Mouse (Mus musculus) gastrocnemius, postnatal 10 days (tissue): Measurements from ENCODE around the gene Mfn2. TPM values are rescaled to one million over a fixed set of nuclear protein-coding genes. Genes with fewer than 3 reads are reported as not detected.

ENCODE experiments used
- DNase-seq: peaks from one replicate; pipeline ENCODE4 v3.0.0; 2021; ENCODE audit warnings: mixed read lengths
- long read RNA-seq, 2 experiments: library from polyadenylated mRNA; stranded (forward); transcript quantifications; one replicate each; pipeline ENCODE4 v2.0.0; 2021
- total RNA-seq, 2 experiments: library from RNA; stranded (reverse); gene quantifications; 2 replicates each; pipeline ENCODE4 v1.2.3; 2021

The Mfn2 gene
- 100 to 1,000 TPM; 254 to 282 TPM for total RNA-seq
- long read RNA-seq, experiment 1, full-length matches to known transcripts = 570 of 937 reads
- long read RNA-seq, experiment 1, partial matches to known transcripts = 90 of 937 reads
- long read RNA-seq, experiment 1, other reads (novel, unspliced or antisense) = 277 of 937 reads
- long read RNA-seq, experiment 2, full-length matches to known transcripts = 570 of 904 reads
- long read RNA-seq, experiment 2, partial matches to known transcripts = 132 of 904 reads
- long read RNA-seq, experiment 2, other reads (novel, unspliced or antisense) = 202 of 904 reads

DNA sequence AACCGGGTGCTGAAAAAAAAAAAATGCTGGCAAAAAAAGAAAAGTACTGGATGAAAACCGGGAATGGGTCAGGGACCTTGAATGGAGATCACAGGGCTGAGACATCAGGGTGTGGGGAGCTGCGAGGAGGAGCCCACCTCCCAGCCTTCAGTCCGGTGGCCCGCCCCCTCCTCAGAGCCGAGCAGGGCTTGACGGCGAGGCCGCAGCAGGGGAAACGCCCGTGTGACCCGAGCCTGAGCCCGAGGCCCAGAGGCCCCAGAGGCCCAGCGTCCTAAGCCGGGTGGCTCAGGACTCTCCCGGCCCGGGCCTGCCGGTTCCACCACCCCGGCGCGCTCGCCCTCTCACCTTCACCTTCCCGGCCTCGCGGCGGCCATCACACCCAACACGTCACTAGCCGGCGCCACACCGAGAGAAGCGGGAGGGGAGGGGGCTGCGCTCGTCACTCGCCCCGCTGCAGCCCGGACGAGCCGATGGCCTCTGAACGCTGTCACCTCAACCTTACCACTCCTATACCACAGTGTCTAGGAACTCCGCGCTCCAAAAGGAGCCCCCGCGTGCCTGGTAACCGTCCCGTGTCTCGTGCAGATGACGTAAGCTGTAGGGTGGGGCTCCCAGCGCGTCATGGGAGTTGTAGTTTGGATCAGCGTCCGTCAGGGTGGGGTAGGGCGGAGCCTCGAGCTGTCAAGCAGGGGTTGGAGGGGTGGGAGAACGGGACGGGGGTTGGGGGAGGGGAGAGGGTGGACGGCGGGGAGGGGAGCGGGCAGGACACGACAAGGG lies at the start of gene Mfn2:
Gene Mfn2, minus strand, starts transcription at position 392 of the 777 bp plus-strand sequence.
- peak; percentile 81 for DNase-seq

DNA sequence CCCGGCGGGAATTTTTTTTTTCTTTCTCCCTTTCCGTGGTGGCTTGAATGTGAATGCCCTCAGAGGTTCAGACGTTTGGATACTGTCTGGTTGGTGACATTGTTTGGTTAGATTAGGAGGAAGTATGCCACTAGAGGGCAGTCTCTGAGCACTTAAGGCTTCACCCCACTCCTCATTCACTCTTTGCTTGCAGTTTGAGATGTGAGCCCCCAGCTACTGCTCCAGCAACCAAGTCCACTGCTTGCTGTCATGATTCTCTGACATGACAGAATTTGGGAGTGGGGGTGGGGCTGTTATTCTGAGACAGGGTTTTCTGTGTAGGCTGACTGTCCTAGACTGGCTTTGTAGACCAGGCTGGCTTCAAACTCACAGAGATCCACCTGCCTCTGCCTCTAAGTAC lies 49.1 kb upstream of the Mfn2 start:
- DNase-seq = no peak

DNA sequence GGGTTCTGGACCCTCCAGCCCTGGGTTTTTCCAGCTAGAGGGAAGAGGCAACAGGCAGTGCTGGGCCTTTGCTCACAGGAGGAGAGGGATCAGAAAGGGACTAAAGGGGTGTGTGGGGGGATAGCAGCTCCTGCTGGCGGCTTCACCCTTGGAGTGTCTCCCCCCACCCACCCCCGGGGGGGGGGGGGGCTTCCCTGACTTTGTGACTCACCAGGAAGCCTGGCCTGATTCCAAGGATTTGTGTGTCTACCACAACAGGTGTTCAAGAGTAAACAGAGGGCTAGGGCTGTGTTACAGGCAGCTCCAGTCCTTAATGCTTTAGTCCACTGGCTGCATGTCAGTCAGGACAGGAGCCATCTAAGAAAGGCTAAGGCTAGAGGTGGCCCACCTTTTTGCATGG lies 43.0 kb upstream of the Mfn2 start:
- no peak for DNase-seq

DNA sequence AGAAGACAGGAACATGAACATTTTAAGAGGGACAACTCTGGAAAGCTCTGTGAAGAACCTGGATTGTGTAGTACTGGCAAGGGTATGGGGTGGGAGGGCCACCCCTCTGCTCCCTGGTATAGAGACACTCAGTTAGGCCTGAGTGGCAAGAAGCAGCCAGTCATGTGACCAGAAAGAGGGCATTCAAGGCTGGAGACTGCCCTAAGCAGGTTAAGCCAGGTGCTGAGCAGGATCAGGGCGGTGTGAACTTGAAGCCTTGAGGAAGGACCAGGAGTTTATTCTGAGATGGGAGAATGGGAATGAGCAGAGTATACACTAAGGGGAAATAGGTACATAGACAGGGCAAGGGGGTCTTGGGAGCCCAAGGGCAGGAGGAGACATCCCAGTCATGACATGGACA lies 38.5 kb upstream of the Mfn2 start:
- no peak for DNase-seq

DNA sequence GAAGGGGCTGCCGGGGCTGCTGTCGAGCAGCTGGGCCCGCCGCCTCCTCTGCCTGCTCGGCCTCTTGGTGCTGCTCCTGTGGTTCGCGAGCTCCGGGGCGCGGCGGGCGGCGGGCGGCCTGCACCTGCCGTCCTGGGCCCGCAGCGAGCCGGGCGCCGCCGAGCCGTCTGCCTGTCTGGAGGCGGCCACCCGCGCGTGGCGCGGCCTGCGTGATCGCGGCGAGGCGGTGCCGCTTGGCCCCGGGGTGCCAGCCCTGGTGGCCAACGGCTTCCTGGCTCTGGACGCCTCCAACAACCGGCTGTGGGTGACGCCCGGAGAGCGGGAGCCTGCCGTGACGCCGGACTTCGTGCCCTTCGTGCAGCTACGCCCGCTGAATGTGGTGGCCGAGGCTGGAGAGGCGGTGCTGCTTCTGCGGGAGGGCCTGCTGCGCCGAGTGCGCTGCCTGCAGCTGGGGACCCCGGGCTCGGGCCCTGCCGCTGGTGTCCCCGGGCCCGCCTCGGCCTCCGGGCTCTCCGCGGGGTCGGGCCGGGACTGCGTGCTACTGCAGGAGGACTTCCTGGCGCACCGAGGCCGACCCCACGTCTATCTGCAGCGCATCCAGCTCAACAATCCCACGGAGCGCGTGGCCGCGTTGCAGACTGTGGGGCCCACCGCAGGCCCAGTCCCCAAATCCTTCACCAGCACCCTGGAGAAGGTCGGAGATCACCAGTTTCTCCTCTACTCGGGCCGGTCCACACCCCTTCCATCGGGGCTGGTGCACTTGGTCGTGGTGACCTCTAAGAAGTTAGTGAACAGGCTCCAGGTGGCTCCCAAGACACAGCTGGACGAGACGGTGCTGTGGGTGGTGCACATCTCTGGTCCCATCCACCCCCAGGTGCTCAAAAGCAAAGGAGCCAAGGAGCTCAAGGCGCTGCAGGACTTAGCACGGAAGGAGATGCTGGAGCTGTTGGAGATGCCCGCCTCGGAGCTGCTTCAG lies 36.8 kb upstream of the Mfn2 start:
- peak; percentile 41 for DNase-seq

DNA sequence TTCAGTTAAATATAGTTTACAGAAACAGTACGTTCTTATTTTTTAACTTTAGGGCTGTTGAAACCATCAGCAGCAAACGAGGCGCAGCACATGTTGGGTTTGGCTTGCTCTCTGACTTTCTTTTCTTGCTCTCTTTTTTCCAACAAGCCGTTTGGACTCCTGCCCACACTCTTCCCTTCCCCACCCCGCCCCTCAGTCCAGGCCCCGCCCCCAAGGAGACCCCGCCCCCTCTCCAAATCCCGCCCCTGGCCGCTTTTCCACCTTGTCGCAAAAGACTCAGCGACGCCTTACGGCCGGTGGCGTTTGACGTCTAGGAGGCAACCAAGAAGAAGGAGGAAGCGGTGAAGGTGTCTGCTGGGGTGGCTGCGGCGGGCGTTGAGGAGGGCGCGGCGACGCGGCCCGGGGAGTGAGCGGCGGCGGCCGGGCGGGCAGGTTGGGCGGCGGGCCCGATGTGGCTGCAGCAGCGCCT lies 36.1 kb upstream of the Mfn2 start, which contains the start of gene 2510039O18Rik:
Gene 2510039O18Rik, plus strand, starts transcription at position 320 of the 469 bp plus-strand sequence.
- peak; percentile 90 for DNase-seq

DNA sequence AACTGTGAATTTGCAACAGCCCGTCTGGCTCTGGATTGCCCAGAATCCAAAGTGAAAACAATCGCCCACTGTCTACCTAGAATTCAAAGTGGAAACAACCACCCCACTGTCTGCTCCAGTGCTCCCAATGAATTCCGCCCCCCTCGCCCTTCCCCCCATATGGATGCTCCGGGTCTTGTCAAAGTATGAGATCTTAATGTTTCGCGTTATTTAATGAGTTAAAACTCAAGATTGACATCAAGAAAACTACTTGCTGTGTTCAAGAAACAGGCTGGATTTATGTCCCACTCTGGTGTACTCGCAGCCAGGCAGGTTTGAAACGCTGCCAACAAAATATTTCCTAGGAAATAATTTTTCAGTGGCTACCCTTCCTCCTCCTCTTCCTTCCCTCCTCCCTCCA lies 35.6 kb upstream of the Mfn2 start:
- no peak for DNase-seq

DNA sequence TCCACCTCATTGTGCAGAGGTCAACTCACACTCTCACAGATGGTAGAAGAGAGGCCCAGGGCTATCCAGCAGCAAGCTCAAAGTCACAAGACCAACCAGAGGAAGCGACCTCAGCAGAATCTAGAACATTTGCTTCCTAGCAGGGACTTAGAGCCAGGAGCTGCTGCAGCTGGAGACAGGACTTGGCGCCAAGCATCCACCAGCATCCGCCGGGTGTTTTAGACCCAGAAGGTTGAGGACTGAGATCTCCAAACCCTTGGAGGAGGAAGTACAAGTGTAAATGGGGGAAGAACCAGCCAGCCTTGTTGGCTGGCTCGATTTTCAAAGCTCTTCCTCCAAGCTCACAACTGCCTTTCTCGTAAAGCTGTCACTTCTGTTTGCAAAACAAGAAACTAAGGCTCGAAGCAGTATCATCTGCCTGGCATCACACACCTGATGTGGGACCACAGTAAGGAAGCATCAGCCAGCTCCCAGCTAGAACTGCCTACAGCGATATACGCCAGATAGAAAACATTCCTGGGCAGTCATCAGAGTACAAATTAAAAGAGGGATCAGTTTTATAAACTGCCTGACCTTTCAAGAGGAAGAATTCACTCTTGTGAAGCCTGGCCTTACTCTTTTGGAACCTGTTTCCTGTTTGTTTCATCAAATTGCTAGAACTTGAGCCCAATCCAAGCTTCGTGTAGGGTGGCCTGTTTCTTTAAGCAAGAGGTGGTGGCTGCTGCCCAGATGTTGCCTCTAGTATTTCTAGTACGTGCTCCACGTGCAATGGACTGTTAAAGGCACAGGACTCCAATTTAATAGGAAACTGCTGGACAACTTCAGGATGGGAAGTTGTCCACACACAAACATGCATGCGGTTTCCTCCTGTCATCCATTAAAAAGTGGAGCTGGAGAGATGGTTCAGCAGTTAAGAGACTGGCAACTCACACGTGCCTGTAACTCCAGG lies 33.9 kb upstream of the Mfn2 start:
- peak; percentile 48 for DNase-seq

DNA sequence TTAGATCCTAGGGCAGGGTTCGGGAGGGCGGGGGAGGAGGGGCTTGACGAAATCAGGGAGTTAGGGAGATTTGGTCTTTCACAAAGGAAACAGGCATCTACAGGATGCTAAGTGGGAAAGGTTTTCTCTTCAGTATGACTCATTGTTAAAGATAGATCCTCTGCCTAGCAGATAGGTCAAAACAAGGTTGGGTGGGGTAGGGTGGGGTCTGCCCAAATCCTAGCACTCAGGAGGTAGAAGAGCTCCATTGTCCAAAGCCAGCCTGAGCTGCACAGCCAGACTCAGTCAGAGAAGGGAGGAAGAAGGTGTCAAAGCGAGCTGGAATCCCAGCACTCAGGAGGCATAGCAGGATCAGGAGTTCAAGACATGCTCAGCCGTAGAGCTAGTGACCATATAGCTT lies 33.0 kb upstream of the Mfn2 start:
- DNase-seq = no peak

DNA sequence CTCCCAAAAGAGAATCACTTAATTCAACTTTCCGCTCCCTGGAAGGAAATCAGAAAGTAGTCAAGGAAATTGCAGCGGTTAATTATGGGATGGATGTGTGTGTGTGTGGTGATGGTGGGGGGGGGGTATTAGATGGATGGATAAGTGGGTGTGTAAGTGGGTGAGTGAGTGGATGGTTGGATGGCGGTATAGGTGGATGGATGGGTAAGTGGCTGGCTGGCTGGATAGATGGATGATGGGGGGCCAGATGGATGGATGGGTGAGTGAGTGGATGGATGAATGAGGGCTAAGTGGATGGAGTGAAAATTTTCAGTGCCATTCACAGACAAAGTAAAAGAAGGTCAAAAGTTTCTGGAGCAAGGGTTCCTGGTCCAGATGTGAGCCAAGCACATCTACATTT lies 32.5 kb upstream of the Mfn2 start:
- DNase-seq = no peak

DNA sequence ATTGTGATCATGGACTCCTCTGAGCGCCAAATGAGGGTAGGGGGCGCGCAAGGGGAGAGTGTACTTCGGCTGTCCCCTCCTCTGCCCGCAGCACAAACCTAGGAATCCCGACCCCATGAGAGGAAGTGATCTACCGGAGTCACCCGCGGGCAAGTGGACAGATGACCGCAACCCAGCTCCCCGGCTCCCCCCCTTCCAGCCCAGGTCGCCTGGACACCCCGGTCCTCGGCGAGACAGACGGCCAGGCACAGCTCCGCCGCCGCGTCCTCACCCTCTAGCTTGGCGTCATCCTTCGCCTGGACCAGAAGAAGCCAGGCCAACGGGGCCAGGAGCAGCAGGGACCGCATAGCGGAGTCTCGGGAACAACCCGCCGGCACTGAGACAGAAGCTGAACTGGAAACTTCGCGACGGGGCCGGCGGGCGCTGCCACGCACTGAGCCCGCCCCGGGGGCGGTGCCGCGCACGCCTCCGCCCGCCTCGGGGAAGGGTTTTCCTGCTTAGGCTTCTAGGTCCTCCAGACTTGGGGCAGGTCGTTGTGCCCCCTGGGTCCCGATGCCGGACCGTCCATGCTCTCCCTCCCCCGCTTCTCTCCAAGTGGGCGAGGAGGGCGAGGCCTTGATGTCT lies 31.9 kb upstream of the Mfn2 start, which contains the start of gene Plod1:
Gene Plod1, minus strand, starts transcription at position 437 of the 624 bp plus-strand sequence.
- peak; percentile 88 for DNase-seq

DNA sequence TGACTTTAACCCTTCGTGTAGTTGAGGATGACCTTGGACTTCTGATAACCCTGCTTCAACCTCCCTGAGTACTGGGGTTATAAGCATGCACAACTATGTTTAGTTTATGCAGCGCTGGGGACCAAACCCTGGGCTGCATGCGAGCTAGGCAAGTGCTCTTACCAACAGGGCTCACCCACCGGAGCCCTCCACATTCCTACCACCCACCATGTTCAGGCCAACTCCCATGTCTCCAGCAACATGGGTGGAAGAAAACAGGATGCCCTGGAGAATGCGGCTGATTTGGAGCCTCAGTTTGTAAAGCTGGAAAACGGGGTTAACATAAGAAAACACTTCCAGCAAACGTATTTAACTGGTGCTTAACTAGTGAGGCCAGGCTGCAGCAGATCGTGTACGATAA lies 31.4 kb upstream of the Mfn2 start:
- DNase-seq = no peak

DNA sequence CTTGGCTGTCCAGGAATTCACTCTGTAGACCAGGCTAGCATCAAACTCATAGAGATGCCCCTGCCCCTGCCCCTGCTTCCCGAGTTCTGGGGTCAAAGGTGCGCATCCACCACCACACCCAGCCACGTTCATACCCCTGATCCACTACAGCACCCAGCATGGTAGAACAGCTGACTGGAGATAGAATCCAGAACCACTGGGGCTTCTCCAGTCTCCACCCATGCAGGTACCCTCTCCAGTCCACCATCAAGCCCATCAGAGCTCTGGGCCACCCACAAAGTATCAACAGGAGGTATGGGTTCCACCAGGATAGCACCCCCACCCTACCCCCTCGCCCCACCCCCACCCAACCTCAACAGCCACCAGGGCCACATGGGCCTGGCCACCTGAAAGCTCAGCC lies 30.1 kb upstream of the Mfn2 start:
- DNase-seq = no peak

DNA sequence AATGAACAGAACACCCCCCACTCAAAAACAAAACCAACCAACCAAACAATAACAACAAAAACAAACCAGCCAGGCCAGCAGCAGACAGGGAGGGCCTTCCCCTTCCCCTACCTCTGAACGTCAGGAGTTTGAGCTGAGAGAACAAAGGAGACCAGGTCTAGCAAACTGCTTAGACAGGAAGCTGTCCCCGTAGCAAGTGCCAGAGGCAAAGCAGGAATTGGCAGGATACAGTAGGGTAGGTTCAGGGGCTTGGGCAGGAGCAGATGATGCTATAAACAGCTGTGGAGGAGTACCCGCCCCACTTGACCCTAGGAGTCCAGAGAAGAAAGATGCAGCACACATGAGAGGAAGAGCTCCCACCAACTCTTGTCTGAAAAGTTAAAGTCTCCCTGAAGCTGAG lies 29.6 kb upstream of the Mfn2 start:
- no peak for DNase-seq

DNA sequence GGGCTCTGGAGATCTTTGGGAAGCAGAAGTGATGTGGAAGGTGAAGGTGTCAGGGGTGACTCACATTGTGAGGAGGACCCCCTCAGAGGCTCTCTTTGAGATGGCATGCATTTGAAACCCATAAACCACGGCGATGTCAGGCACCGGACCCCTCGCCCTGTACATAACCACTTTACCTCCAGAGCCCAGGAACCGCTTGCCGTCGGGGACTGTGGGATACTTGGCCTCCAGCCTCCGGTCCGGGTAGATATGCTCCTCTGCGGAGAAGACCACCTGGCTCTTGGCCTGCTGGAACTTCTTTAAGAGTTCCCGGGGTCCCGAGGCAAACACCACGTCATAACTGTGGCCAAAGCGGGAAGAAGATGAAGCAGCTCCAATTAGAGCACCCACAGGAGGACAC lies 26.4 kb upstream of the Mfn2 start:
- no peak for DNase-seq

DNA sequence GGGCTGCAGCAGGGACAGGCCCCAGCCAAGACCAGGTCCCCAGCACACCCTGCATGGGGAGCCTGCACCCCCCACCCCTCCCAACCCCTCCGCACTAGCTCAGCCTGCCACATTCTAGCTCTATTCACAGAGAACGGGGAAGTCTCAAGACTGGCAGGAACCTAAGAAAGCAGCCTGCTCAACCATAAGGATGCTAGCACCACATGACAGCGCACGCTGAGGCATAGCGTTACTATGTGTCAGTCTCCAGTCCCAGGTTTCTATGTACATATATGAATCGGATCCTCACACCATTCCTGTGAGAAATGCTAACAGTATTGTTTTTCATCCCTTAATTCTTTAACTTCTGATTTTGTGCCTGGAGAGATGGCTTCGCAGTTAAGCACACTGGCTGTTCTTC lies 24.0 kb upstream of the Mfn2 start:
- DNase-seq = no peak

DNA sequence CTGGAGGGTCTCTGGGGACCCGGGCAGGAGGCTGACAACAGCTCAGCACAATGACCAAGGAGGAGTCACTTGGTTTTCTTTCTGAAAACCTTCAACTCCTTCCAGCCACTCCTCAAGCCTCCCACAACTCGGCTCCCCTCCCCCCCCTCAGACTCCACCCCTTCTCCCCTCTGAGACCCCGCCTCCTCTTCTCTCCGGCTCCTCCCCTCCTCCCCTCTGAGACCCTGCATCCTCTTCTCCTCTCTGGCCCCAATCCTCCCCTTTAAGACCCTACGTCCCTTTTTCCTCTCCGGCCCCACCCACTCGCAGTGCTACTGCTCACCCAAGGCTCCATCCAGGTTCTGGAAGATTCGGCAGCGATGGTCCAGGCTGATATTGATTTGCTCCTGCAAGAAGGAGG lies 23.6 kb upstream of the Mfn2 start:
- DNase-seq = no peak

DNA sequence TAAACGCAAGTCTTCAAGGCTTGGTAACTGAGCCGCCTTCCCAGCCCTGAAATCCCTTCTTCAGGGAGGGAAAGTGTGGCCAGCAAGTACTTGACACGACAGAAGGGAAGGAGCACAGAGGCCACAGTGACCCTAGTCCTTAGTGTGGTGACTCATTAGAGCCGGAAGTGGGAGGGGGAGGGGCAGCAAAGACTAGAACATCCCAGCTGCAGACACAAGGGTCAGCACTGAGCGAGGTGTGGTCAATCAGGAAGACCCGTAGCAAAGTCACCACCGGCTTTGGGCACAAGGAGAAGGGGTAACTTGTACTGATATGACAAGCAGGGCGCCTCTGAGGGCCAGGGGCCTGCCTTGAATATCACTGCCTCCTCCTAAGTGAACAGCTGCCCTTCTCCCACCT lies 23.2 kb upstream of the Mfn2 start:
- DNase-seq = peak; percentile 44

DNA sequence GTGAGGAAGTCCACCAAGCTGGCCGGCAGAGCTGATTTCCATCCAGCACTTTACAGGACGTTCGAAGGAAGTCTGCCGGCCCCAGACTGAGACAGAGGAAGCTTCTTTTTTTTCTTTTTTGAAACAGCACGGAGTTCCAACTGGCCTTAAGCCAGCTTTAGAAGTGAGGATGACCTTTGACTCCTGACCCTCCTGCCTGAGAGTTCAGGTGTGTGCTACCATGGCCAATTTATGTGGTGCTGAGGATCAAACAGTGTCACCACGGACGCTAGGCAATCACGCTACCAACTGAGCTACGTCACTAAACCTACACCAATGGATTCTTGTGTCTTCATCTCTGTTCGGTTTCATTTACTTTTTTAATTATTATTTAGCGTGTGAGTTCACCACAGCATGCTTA lies 17.8 kb upstream of the Mfn2 start:
- DNase-seq = no peak

DNA sequence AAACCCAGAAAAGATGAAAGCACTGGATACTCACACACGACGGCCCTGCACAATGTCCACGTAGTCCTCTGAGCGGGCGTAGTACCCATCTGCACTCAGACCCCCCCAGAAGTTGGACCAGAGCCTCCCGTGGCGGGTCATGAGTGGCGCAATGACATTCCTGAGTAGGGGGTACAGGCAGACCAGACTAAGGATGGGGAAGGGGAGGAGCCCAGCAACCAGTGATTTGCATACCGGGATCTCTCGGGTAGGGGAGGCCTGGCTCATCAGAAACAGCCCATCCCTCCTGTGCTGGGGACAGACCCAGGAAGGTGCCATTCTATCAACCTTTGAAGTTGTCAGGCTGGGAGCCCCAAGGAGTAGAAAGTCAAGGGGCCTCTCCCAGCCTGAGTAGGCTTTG lies 16.5 kb upstream of the Mfn2 start:
- DNase-seq = no peak
